Mouse (Mus musculus) neural tube, embryonic 13.5 days (tissue): ENCODE measurements around the gene Ephb1. TPM values are rescaled to one million over a fixed set of nuclear protein-coding genes. Genes with fewer than 3 reads are reported as not detected.

Source experiments
- ATAC-seq: fragments of 200-750 bp; cut with Nextera tagmentation; 2 replicates; pipeline ENCODE4 v1.8.0; 2017; ENCODE audit warnings: low read depth, mild to moderate bottlenecking, moderate TSS enrichment, moderate library complexity
- H3K27ac ChIP-seq: fragments of 300-500 bp; sonication (generic); replicated peaks from 2 replicates; pipeline ENCODE4 v1.5.1; 2015; ENCODE audit warnings: moderate library complexity, mild to moderate bottlenecking, inconsistent platforms
- H3K27me3 ChIP-seq: fragments of 300-500 bp; sonication (generic); 2 replicates; pipeline ENCODE4 v1.6.1; 2015; ENCODE audit warnings: mild to moderate bottlenecking, inconsistent platforms
- H3K36me3 ChIP-seq: fragments of 300-500 bp; sonication (generic); 2 replicates; pipeline ENCODE4 v1.6.1; 2015; ENCODE audit warnings: mild to moderate bottlenecking, inconsistent platforms
- H3K4me1 ChIP-seq: fragments of 300-500 bp; sonication (generic); replicated peaks from 2 replicates; pipeline ENCODE4 v1.6.1; 2015; ENCODE audit warnings: inconsistent platforms
- H3K4me2 ChIP-seq: fragments of 300-500 bp; sonication (generic); 2 replicates; pipeline ENCODE4 v1.6.1; 2015; ENCODE audit warnings: inconsistent platforms, mild to moderate bottlenecking, moderate library complexity
- H3K4me3 ChIP-seq: fragments of 300-500 bp; sonication (generic); 2 replicates; pipeline ENCODE4 v1.5.1; 2015; ENCODE audit warnings: mild to moderate bottlenecking, inconsistent platforms
- H3K9ac ChIP-seq: fragments of 300-500 bp; sonication (generic); 2 replicates; pipeline ENCODE4 v1.6.1; 2015; ENCODE audit warnings: moderate library complexity, mild to moderate bottlenecking, inconsistent platforms
- H3K9me3 ChIP-seq: fragments of 300-500 bp; sonication (generic); 2 replicates; pipeline ENCODE4 v1.6.1; 2016; ENCODE audit warnings: inconsistent platforms
- WGBS: fragments of 180-500 bp; shearing (Covaris S2); methylation state at CpG from one replicate; pipeline ENCODE4 v1.1.7; 2015; 5-methylcytosine and 5-hydroxymethylcytosine counted together
- polyA plus RNA-seq: library from polyadenylated mRNA; unstranded; fragments of >200 nt; fragmentation: Nextera tagmentation; extraction: Ambion mirVana; gene quantifications from 2 replicates; pipeline ENCODE4 v1.2.1, GENCODE M21; 2015

Gene Ephb1
- polyA plus RNA-seq, 1 experiment from 2014 or later, result 33.6 TPM

DNA sequence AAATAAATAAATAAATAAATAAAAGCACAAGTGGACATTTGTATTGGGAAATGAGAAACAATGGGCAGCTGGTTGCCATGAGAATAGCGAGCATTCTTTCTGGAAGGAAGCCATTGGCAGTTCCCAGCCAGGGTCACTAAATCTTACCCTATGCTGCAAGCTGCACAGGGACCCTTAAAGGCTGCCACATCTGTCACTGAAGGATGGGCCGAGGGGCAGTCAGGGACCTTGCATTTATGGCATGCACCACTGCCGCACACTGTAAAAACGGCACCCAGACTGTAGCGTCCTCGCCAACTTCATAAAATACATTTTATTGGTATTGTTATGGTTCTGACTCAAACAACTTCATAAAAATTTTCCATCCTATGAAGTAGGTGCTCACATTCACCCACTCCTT lies 39.1 kb downstream of the Ephb1 start:
- Histone ChIP-seq H3K27me3 (no peaks in the 10 kb centered on the region), H3K9ac (no peak overlapping the region), H3K4me1 (peaks cover 22% of the 10 kb centered on the region), H3K27ac (no peak overlapping the region), H3K4me3 (no peak overlapping the region), H3K36me3 (no peaks in the 10 kb centered on the region), H3K4me2 (no peak overlapping the region), H3K9me3 (no peaks in the 10 kb centered on the region; the same call in 1 of the 2 replicates)
- 59% methylated on average over 6 of the region's 6 CpGs for WGBS
- peak; percentile 61; the same call in 1 of the 2 replicates for ATAC-seq

DNA sequence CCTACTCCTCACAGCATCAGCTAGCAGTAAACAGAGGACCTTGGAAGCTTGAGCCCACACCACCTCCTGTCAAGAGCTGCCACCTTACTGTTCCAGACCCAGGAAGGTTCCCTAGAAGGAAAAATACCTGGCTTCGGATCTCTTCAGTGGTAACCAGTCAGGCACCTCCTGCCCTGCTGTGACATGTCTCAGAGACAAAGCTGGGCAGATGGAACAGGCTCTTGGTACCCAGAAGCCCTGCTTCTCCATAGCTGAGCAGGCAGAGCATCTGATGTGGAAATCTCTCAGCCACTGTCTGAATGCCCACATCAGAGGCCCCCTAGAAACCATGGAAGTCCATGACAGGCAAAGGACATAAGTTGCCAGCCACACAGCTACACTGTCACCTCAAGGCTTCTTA lies 39.7 kb downstream of the Ephb1 start:
- Histone ChIP-seq H3K4me1 (peaks cover 24% of the 10 kb centered on the region), H3K27me3 (no peaks in the 10 kb centered on the region), H3K4me2 (no peak overlapping the region), H3K27ac (no peak overlapping the region), H3K4me3 (no peak overlapping the region), H3K9me3 (no peaks in the 10 kb centered on the region; the same call in 1 of the 2 replicates), H3K9ac (no peak overlapping the region), H3K36me3 (no peaks in the 10 kb centered on the region)
- ATAC-seq, result no peak
- 94% methylated on average over 1 of the region's 1 CpGs for WGBS

DNA sequence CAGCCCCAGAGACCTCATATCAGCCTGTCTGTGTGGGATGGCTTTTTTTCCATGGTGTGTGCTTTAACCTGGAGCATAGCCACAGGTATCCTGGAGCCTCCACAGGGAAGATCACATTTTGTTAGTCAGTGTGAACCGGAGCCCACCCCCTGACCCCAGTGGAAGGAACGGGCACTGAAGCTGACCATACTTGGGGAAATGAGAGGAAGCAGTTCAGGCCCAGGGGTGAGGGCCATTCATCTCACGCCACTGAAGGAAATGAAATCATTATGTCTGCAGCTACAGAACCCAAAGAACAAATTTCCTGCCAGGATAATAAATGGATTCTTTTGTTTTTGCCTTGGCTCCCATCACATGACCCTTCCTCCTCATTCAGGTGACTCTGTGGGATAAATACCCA lies 44.1 kb downstream of the Ephb1 start:
- H3K4me3 ChIP-seq, result no peak overlapping the region
- 29% methylated on average over 3 of the region's 3 CpGs for WGBS
- H3K36me3 ChIP-seq, result no peaks in the 10 kb centered on the region
- H3K9ac ChIP-seq, result no peak overlapping the region
- H3K9me3 ChIP-seq, result no peaks in the 10 kb centered on the region; the same call in 1 of the 2 replicates
- H3K4me1 ChIP-seq, result peaks cover 39% of the 10 kb centered on the region
- ATAC-seq, result no peak
- 0 out of 2 replicates have a peak overlapping the region, but pooled peaks have one; percentile 23 for H3K27ac ChIP-seq
- peaks cover 5% of the 10 kb centered on the region; the same call in 1 of the 2 replicates for H3K27me3 ChIP-seq
- no peak overlapping the region for H3K4me2 ChIP-seq

DNA sequence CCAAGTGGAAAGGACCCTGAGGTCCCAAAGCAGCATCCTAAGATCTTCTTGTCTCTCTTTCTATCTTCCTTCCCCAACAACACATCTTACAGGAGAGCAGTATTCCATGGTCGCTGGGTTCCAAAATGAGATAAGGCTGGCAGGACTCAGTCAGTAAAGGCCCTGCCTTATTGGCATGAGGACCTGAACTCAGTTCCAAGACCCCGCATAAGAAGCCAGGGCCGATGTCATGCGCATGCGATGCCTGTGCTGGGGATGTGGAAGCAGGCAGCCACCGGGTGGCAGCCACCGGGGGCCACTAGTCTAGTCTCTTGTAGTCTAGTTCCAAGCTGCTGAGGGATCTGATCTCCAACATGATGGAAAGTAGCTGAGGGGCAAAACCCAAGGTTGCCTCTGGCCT lies 45.2 kb downstream of the Ephb1 start:
- peaks cover 38% of the 10 kb centered on the region for H3K4me1 ChIP-seq
- WGBS, result 94% methylated on average over 7 of the region's 7 CpGs
- no peak overlapping the region for H3K4me2 ChIP-seq
- H3K27ac ChIP-seq, result no peak overlapping the region
- H3K9ac ChIP-seq, result no peak overlapping the region
- ATAC-seq, result no peak
- H3K36me3 ChIP-seq, result no peaks in the 10 kb centered on the region
- H3K4me3 ChIP-seq, result no peak overlapping the region
- H3K27me3 ChIP-seq, result peaks cover 9% of the 10 kb centered on the region; the same call in 1 of the 2 replicates
- H3K9me3 ChIP-seq, result no peaks in the 10 kb centered on the region; the same call in 1 of the 2 replicates

DNA sequence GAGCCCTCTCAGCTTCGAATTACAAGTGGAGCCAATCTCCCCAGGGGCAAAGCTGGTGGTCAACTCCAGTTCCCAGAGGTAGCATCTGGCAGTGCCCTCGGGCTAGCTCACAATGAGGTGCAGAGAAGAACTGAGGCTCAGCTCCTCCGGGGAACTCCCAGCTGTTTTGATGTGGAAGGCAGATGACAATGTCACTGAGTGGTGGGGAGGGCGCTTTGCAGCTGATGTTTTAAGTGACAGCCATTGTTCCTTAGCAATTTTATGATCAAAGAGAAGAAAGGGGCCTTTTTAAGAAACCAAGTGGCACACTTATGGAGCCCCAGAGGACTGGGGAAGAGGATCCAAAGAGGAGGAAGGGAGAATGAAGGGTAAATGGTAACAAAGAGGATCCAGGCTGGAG lies 46.8 kb downstream of the Ephb1 start:
- Histone ChIP-seq H3K4me3 (no peak overlapping the region), H3K9ac (no peak overlapping the region), H3K4me1 (peaks cover 45% of the 10 kb centered on the region), H3K27me3 (peaks cover 9% of the 10 kb centered on the region; the same call in 1 of the 2 replicates), H3K4me2 (no peak overlapping the region), H3K36me3 (no peaks in the 10 kb centered on the region), H3K27ac (peak overlapping the region; percentile 4; the same call in 1 of the 2 replicates), H3K9me3 (no peaks in the 10 kb centered on the region; the same call in 1 of the 2 replicates)
- ATAC-seq, result no peak
- 8% methylated on average over 4 of the region's 4 CpGs for WGBS

DNA sequence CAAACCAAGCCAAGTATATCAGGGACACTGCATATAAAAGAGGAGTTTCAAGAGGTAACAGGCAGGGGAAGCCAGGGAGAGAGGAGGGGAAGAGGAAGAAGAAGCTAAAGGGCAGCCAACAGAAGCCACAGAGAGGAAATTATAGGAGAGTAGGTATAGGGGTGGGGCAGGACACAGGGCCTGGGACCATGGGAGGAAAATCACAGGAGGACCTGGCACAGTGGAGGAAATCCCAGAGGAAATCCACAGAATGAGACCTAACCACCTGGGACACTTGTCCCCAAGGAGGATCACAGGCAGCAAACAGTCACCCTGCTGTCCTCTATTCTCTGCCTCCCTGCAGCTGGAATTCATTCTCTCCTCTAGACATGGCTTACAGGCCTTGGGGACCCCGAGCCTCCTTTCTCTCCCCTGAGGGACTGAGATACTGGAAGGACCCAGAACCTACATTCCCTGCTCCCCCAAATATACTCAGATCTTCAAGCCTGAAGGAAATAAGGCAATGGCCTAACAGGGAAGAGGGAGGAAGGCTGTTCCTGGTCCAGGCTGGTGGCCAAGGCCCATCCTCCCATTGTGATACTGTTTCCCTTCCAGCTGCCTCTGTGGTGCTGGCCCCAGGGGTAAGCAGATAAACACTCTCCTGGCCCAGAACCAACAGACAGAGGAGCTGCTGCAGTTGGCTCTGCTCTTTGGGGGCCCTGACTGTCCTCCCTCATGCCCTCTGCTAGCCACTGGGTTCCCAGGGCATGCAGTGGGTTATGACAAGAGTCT lies 47.7 kb downstream of the Ephb1 start:
- H3K9ac ChIP-seq, result no peak overlapping the region
- H3K9me3 ChIP-seq, result no peaks in the 10 kb centered on the region; the same call in 1 of the 2 replicates
- H3K27ac ChIP-seq, result 0 out of 2 replicates have a peak overlapping the region, but pooled peaks have one; percentile 38
- peaks cover 9% of the 10 kb centered on the region; the same call in 1 of the 2 replicates for H3K27me3 ChIP-seq
- H3K4me2 ChIP-seq, result no peak overlapping the region
- H3K4me3 ChIP-seq, result no peak overlapping the region
- no peak for ATAC-seq
- 59% methylated on average over 1 of the region's 1 CpGs for WGBS
- H3K4me1 ChIP-seq, result peaks cover 45% of the 10 kb centered on the region
- no peaks in the 10 kb centered on the region for H3K36me3 ChIP-seq

DNA sequence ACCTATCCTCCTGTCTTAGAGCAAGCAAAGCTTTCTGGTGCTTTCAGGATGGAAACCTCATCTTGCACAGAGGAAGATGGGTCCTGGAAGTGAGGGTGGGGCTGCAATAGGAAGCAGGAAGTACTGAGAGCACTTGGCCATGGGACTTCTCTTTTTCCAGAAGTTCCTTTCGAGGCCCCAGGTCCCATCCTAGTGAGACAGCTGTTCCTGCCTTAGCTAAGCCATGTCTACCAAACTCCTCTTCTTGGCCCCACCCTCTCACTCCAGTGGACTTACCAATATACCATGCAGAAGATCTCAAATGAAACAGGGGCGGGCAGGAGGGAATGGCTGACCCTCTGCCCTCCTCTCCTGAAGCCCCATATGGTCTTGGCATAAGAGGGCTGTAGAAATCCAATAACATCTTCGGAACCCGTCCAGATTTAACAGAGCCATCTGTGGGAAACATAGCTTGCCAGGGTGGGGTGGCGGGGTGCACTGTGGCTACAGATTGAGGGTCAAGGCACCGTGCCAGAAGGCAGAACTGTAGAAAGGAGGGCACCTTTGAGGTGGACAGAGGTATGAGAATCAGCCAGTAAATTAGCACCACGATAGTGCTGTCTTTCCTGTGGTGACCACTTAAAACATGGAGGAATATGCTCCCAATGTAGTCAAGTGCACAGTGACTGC lies 48.9 kb downstream of the Ephb1 start:
- H3K4me2 ChIP-seq, result no peak overlapping the region
- H3K4me1 ChIP-seq, result peaks cover 39% of the 10 kb centered on the region
- H3K4me3 ChIP-seq, result no peak overlapping the region
- no peaks in the 10 kb centered on the region for H3K9me3 ChIP-seq
- H3K36me3 ChIP-seq, result no peaks in the 10 kb centered on the region
- WGBS, result 92% methylated on average over 7 of the region's 7 CpGs
- no peak overlapping the region for H3K27ac ChIP-seq
- H3K9ac ChIP-seq, result no peak overlapping the region
- ATAC-seq, result no peak
- peaks cover 9% of the 10 kb centered on the region; the same call in 1 of the 2 replicates for H3K27me3 ChIP-seq

DNA sequence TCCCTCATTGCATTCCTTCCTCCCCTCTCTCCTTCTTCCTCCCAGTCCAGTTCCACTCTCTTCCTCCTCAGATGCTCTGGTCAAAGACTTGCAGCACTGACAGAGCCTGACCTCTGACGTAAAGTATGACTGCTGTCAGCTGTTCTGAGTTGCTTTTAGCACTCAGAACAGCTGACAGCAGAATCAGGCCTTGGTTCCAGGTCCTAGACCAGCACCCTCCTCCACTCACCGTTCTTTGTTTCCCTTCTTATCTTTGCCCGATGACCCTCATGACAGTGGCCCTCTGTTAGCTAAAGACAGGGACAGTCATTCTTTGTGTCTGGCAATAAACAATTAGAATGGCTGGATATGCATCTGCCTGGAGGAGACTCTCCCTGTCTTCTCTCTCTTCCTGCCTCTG lies 49.7 kb downstream of the Ephb1 start:
- Histone ChIP-seq H3K4me1 (peaks cover 37% of the 10 kb centered on the region), H3K36me3 (no peaks in the 10 kb centered on the region), H3K9me3 (no peaks in the 10 kb centered on the region), H3K27me3 (peaks cover 9% of the 10 kb centered on the region; the same call in 1 of the 2 replicates), H3K9ac (no peak overlapping the region; the same call in 1 of the 2 replicates), H3K4me3 (no peak overlapping the region), H3K27ac (no peak overlapping the region; the same call in 1 of the 2 replicates), H3K4me2 (no peak overlapping the region)
- ATAC-seq, result no peak
- WGBS, result 46% methylated on average over 3 of the region's 3 CpGs

DNA sequence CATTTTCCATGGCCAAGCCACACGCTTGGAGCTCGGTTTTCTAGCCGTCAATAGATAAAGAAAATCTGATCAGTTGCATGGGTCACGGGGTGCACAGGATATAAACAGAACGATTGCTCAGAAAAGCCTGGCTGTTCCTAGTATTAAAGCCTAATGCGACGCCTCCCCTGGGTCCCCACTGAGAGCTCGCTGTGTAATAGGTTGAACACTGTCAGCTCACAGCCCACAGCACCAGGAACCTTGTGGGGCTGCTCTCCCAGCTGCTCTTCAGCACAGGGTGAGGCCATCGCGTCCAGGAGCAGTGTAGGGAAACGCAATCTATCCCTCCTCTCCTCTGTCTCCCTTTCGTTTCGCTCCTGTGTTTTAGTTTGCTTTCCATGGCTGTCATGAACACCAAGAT lies 50.6 kb downstream of the Ephb1 start:
- peak overlapping the region; percentile 7; the same call in 1 of the 2 replicates for H3K4me2 ChIP-seq
- H3K4me1 ChIP-seq, result peaks cover 41% of the 10 kb centered on the region
- WGBS, result 37% methylated on average over 13 of the region's 13 CpGs
- peaks cover 9% of the 10 kb centered on the region; the same call in 1 of the 2 replicates for H3K27me3 ChIP-seq
- H3K36me3 ChIP-seq, result no peaks in the 10 kb centered on the region
- H3K27ac ChIP-seq, result no peak overlapping the region; the same call in 1 of the 2 replicates
- no peak for ATAC-seq
- H3K9me3 ChIP-seq, result no peaks in the 10 kb centered on the region
- no peak overlapping the region for H3K9ac ChIP-seq
- no peak overlapping the region for H3K4me3 ChIP-seq

DNA sequence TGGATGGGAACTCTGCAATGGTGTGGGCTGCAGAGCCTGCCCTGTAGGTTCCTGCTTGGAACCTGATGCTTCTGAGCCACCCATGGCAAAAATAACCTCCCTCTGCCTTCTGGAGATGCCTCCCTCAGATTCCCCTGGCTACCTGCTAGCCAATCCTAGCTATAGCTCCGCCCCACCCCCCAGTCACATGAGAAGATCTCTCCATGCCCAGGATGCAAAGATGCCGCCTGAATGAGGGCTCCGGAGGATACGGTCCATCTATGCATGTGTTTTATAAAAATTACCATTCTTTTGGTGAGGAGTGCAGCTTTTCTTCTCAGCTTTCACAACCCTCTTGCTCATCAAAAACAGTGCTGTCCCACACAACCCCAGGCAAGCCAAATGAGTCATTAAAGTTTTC lies 53.5 kb downstream of the Ephb1 start:
- no peak overlapping the region for H3K4me3 ChIP-seq
- H3K36me3 ChIP-seq, result no peaks in the 10 kb centered on the region
- peaks cover 30% of the 10 kb centered on the region for H3K4me1 ChIP-seq
- no peak overlapping the region for H3K9ac ChIP-seq
- ATAC-seq, result no peak
- peaks cover 8% of the 10 kb centered on the region; the same call in 1 of the 2 replicates for H3K27me3 ChIP-seq
- H3K9me3 ChIP-seq, result no peaks in the 10 kb centered on the region
- no peak overlapping the region for H3K27ac ChIP-seq
- H3K4me2 ChIP-seq, result no peak overlapping the region
- 82% methylated on average over 4 of the region's 4 CpGs for WGBS

DNA sequence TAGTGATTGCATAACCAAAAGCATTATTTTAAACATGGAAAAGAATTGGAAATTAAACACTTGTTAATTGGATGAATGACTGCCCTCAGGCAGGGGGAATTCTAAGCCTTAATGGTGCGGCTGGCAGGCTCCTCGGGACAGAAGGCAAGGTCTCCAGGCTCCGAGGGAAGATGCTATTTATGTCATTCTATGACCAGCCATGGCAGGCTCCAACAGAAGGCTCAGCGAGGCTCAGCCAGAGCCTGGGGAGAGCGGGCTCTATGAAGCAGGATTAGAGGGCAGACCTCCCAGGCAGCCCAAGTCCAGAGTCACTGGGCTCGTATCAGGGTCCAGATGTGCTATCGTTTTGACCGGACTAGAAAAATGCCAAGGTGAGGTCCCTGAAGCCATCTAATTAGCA lies 55.8 kb downstream of the Ephb1 start:
- Histone ChIP-seq H3K4me3 (no peak overlapping the region), H3K36me3 (no peaks in the 10 kb centered on the region), H3K27me3 (no peaks in the 10 kb centered on the region), H3K4me2 (no peak overlapping the region), H3K9me3 (no peaks in the 10 kb centered on the region), H3K4me1 (peaks cover 20% of the 10 kb centered on the region), H3K27ac (no peak overlapping the region), H3K9ac (no peak overlapping the region)
- no peak for ATAC-seq
- WGBS, result 65% methylated on average over 8 of the region's 8 CpGs

DNA sequence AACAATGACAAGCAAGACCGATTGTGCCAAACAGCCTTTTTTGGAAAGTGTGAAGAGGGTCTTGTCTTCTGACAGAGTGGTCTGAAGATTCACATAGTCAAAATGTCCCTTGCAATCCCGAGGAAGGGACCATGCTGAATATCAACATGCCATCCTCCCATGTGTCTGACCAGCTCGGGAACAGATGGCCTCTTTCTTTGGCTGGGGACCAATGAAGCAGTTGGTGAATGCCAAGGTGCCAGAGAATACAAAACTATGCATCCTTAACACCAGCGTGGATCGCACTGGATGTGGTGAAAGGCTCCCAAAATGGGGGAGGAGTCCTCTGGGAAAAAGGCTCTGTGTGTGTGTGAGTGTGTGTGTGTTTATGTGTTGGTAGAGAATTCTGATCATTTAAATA lies 56.5 kb downstream of the Ephb1 start:
- H3K9me3 ChIP-seq, result no peaks in the 10 kb centered on the region
- no peak overlapping the region for H3K4me2 ChIP-seq
- H3K9ac ChIP-seq, result no peak overlapping the region
- 60% methylated on average over 5 of the region's 5 CpGs for WGBS
- H3K4me3 ChIP-seq, result no peak overlapping the region
- H3K27ac ChIP-seq, result no peak overlapping the region
- no peaks in the 10 kb centered on the region for H3K27me3 ChIP-seq
- H3K4me1 ChIP-seq, result peaks cover 19% of the 10 kb centered on the region
- ATAC-seq, result no peak
- H3K36me3 ChIP-seq, result peaks cover 2% of the 10 kb centered on the region; the same call in 1 of the 2 replicates
